Mouse (Mus musculus) embryonic facial prominence, embryonic 11.5 days (tissue): ENCODE results near the gene Map2. TPM values are rescaled to one million over a fixed set of nuclear protein-coding genes. Genes with fewer than 3 reads are reported as not detected.

Source experiments
- ATAC-seq: fragments of 200-750 bp; cut with Nextera tagmentation; replicated peaks from 2 replicates; pipeline ENCODE4 v1.8.0; 2017; ENCODE audit warnings: low read depth; ENCODE audit not compliant: insufficient number of reproducible peaks, low FRiP score, low TSS enrichment
- DNase-seq: peaks from one replicate; pipeline ENCODE4 v3.0.0-alpha.2; 2015; ENCODE audit warnings: low spot score
- H3K27ac ChIP-seq: fragments of 300-500 bp; sonication (generic); replicated peaks from 2 replicates; pipeline ENCODE4 v1.5.1; 2014; ENCODE audit warnings: mild to moderate bottlenecking, low read depth, low read length, control low read depth
- H3K27me3 ChIP-seq: fragments of 300-500 bp; sonication (generic); 2 replicates; pipeline ENCODE4 v1.6.1; 2014; ENCODE audit warnings: mild to moderate bottlenecking, low read length, moderate library complexity, mixed read lengths; ENCODE audit not compliant: control insufficient read depth, insufficient read depth
- H3K36me3 ChIP-seq: fragments of 300-500 bp; sonication (generic); replicated peaks from 2 replicates; pipeline ENCODE4 v1.6.1; 2014; ENCODE audit warnings: low read depth, mild to moderate bottlenecking, low read length, moderate library complexity, mixed read lengths; ENCODE audit not compliant: control insufficient read depth, insufficient read depth
- H3K4me1 ChIP-seq: fragments of 300-500 bp; sonication (generic); 2 replicates; pipeline ENCODE4 v1.6.1; 2014; ENCODE audit warnings: low read length, mixed read lengths; ENCODE audit not compliant: control insufficient read depth, insufficient read depth
- H3K4me2 ChIP-seq: fragments of 300-500 bp; sonication (generic); 2 replicates; pipeline ENCODE4 v1.6.1; 2014; ENCODE audit warnings: low read depth, mild to moderate bottlenecking, control low read depth, low read length, moderate library complexity
- H3K4me3 ChIP-seq: fragments of 300-500 bp; sonication (generic); 2 replicates; pipeline ENCODE4 v1.5.1; 2014; ENCODE audit warnings: low read depth, low read length, control low read depth
- H3K9ac ChIP-seq: fragments of 300-500 bp; sonication (generic); replicated peaks from 2 replicates; pipeline ENCODE4 v1.6.1; 2014; ENCODE audit warnings: mild to moderate bottlenecking, control low read depth, low read length
- H3K9me3 ChIP-seq: fragments of 300-500 bp; sonication (generic); replicated peaks from 2 replicates; pipeline ENCODE4 v1.6.1; 2016; ENCODE audit warnings: mild to moderate bottlenecking, low read length, inconsistent platforms, mixed read lengths; ENCODE audit not compliant: control insufficient read depth
- WGBS: fragments of 180-500 bp; shearing (Covaris S2); extraction: QIAGEN DNeasy Blood & Tissue Kit; methylation state at CpG from one replicate; pipeline ENCODE4 v1.1.7; 2014; 5-methylcytosine and 5-hydroxymethylcytosine counted together
- polyA plus RNA-seq: library from polyadenylated mRNA; unstranded; fragments of >200 nt; fragmentation: Nextera tagmentation; extraction: Ambion mirVana; gene quantifications from 2 replicates; pipeline ENCODE4 v1.2.1, GENCODE M21; 2014

Map2 gene
- polyA plus RNA-seq, 1 experiment from 2014 or later, result 38.0 TPM

- H3K36me3 ChIP-seq, result no peaks in the 10 kb centered on the region
- no peaks in the 10 kb centered on the region for H3K9me3 ChIP-seq
- no peak overlapping the region for H3K9ac ChIP-seq
- no peaks in the 10 kb centered on the region for H3K4me1 ChIP-seq
- no peak overlapping the region for H3K4me3 ChIP-seq
- no peaks in the 10 kb centered on the region for H3K27me3 ChIP-seq
- H3K4me2 ChIP-seq, result no peak overlapping the region
- ATAC-seq (no peak), DNase-seq (no peak)
- no peak overlapping the region for H3K27ac ChIP-seq
- 81% methylated on average over 9 of the region's 9 CpGs for whole genome bisulfite sequencing
Observed at GRCm38 (mm10) chr1:66363285-66363684, 188.2 kb downstream of the Map2 start.

- Histone ChIP-seq H3K4me2 (no peak overlapping the region), H3K9ac (no peak overlapping the region), H3K9me3 (no peaks in the 10 kb centered on the region), H3K36me3 (no peaks in the 10 kb centered on the region), H3K4me3 (no peak overlapping the region), H3K27ac (no peak overlapping the region), H3K27me3 (no peaks in the 10 kb centered on the region), H3K4me1 (no peaks in the 10 kb centered on the region)
- WGBS, result 92% methylated on average over 2 of the region's 2 CpGs
- ATAC-seq, result no peak
- DNase-seq, result no peak
Observed at GRCm38 (mm10) chr1:66364386-66364785, 189.3 kb downstream of the Map2 start.

- Histone ChIP-seq H3K9me3 (no peaks in the 10 kb centered on the region), H3K36me3 (no peaks in the 10 kb centered on the region), H3K4me3 (no peak overlapping the region), H3K27ac (no peak overlapping the region), H3K4me1 (no peaks in the 10 kb centered on the region), H3K4me2 (no peak overlapping the region), H3K9ac (no peak overlapping the region), H3K27me3 (no peaks in the 10 kb centered on the region)
- DNase-seq (no peak), ATAC-seq (no peak)
- 68% methylated on average over 4 of the region's 4 CpGs for WGBS
Observed at GRCm38 (mm10) chr1:66365600-66365999, 190.5 kb downstream of the Map2 start.

- H3K36me3 ChIP-seq, result no peaks in the 10 kb centered on the region
- H3K4me2 ChIP-seq, result no peak overlapping the region
- DNase-seq (no peak), ATAC-seq (no peak)
- no peaks in the 10 kb centered on the region for H3K4me1 ChIP-seq
- H3K4me3 ChIP-seq, result no peak overlapping the region
- no peak overlapping the region for H3K9ac ChIP-seq
- 82% methylated on average over 7 of the region's 7 CpGs for WGBS
- no peaks in the 10 kb centered on the region for H3K9me3 ChIP-seq
- no peak overlapping the region for H3K27ac ChIP-seq
- no peaks in the 10 kb centered on the region for H3K27me3 ChIP-seq
Observed at GRCm38 (mm10) chr1:66369486-66369885, 194.4 kb downstream of the Map2 start.

- Histone ChIP-seq H3K9me3 (no peaks in the 10 kb centered on the region), H3K27ac (no peak overlapping the region), H3K9ac (no peak overlapping the region), H3K36me3 (no peaks in the 10 kb centered on the region), H3K4me1 (no peaks in the 10 kb centered on the region), H3K4me3 (no peak overlapping the region), H3K27me3 (no peaks in the 10 kb centered on the region), H3K4me2 (no peak overlapping the region)
- 63% methylated on average over 2 of the region's 2 CpGs for WGBS
- ATAC-seq (no peak), DNase-seq (no peak)
Observed at GRCm38 (mm10) chr1:66371371-66371770, 196.3 kb downstream of the Map2 start.

- Histone ChIP-seq H3K36me3 (no peaks in the 10 kb centered on the region), H3K27me3 (no peaks in the 10 kb centered on the region), H3K27ac (no peak overlapping the region), H3K4me1 (no peaks in the 10 kb centered on the region), H3K4me3 (no peak overlapping the region), H3K9ac (no peak overlapping the region), H3K9me3 (no peaks in the 10 kb centered on the region), H3K4me2 (no peak overlapping the region)
- DNase-seq (no peak), ATAC-seq (no peak)
- WGBS, result 87% methylated on average over 4 of the region's 4 CpGs
Observed at GRCm38 (mm10) chr1:66386321-66386720, 211.2 kb downstream of the Map2 start.

GRCm38 (mm10) chr1:66386751-66387452 lies 211.8 kb downstream of the Map2 start:
- Histone ChIP-seq H3K9me3 (no peaks in the 10 kb centered on the region), H3K4me1 (no peaks in the 10 kb centered on the region), H3K4me2 (no peak overlapping the region), H3K27me3 (no peaks in the 10 kb centered on the region), H3K9ac (no peak overlapping the region), H3K27ac (no peak overlapping the region), H3K4me3 (no peak overlapping the region), H3K36me3 (no peaks in the 10 kb centered on the region)
- ATAC-seq (peak; percentile 88), DNase-seq (peak; percentile 55)
- WGBS, result 52% methylated on average over 10 of the region's 10 CpGs

GRCm38 (mm10) chr1:66388561-66388960 lies 213.5 kb downstream of the Map2 start:
- Histone ChIP-seq H3K27ac (no peak overlapping the region), H3K9me3 (no peaks in the 10 kb centered on the region), H3K4me1 (no peaks in the 10 kb centered on the region), H3K4me3 (no peak overlapping the region), H3K36me3 (no peaks in the 10 kb centered on the region), H3K27me3 (no peaks in the 10 kb centered on the region), H3K4me2 (no peak overlapping the region), H3K9ac (no peak overlapping the region)
- peak; percentile 34; the same call in 1 of the 2 replicates for ATAC-seq
- 66% methylated on average over 8 of the region's 8 CpGs for WGBS
- no peak for DNase-seq
